Mouse (Mus musculus): Measurements from ENCODE around the gene Slc35e1.

Slc35e1 gene

GRCm38 (mm10) chr8:72491680-72492621 is at the start of gene Slc35e1:
Slc35e1 (minus strand) TSS chr8:72492614.
- DNase-seq (ENCODE audit: low spot score in 2 of 2) = peak; percentile 61 to 63

GRCm38 (mm10) chr8:72539234-72539633 is 46.8 kb upstream of the Slc35e1 start:
- DNase-seq (ENCODE audit: low spot score in 2 of 2) = no peak

GRCm38 (mm10) chr8:72534888-72535287 is 42.5 kb upstream of the Slc35e1 start:
- no peak for DNase-seq (ENCODE audit: low spot score in 2 of 2)

- no peak for DNase-seq (ENCODE audit: low spot score in 2 of 2)
These were observed 39.7 kb upstream of the Slc35e1 start for GRCm38 (mm10) chr8:72532103-72532502.

- no peak for DNase-seq (ENCODE audit: low spot score in 2 of 2)
These were observed 29.5 kb upstream of the Slc35e1 start for GRCm38 (mm10) chr8:72521888-72522287.

GRCm38 (mm10) chr8:72517421-72517988 is 25.1 kb upstream of the Slc35e1 start:
- no peak for DNase-seq (ENCODE audit: low spot score in 2 of 2)

- no peak for DNase-seq (ENCODE audit: low spot score in 2 of 2)
These were observed 20.7 kb upstream of the Slc35e1 start for GRCm38 (mm10) chr8:72513158-72513557.

GRCm38 (mm10) chr8:72512648-72513047 is 20.2 kb upstream of the Slc35e1 start:
- no peak for DNase-seq (ENCODE audit: low spot score in 2 of 2)

- no peak for DNase-seq (ENCODE audit: low spot score in 2 of 2)
These were observed 15.1 kb upstream of the Slc35e1 start for GRCm38 (mm10) chr8:72507505-72507904.

GRCm38 (mm10) chr8:72504637-72505314 is 12.4 kb upstream of the Slc35e1 start:
- no peak for DNase-seq (ENCODE audit: low spot score in 2 of 2)

GRCm38 (mm10) chr8:72504137-72504536 is 11.7 kb upstream of the Slc35e1 start:
- DNase-seq (ENCODE audit: low spot score in 2 of 2) = peak; percentile 59 to 82

GRCm38 (mm10) chr8:72500521-72500931 is 8.1 kb upstream of the Slc35e1 start:
- no peak for DNase-seq (ENCODE audit: low spot score in 2 of 2)

GRCm38 (mm10) chr8:72499521-72500284 is 7.3 kb upstream of the Slc35e1 start:
- DNase-seq (ENCODE audit: low spot score in 2 of 2) = no peak

GRCm38 (mm10) chr8:72498527-72498926 is 6.1 kb upstream of the Slc35e1 start:
- DNase-seq (ENCODE audit: low spot score in 2 of 2) = no peak

GRCm38 (mm10) chr8:72497911-72498310 is 5.5 kb upstream of the Slc35e1 start:
- no peak for DNase-seq (ENCODE audit: low spot score in 2 of 2)

- no peak for DNase-seq (ENCODE audit: low spot score in 2 of 2)
These were observed 3.8 kb upstream of the Slc35e1 start for GRCm38 (mm10) chr8:72496217-72496616.

GRCm38 (mm10) chr8:72495411-72496111 is 3.1 kb upstream of the Slc35e1 start:
- DNase-seq (ENCODE audit: low spot score in 2 of 2) = no peak

GRCm38 (mm10) chr8:72493381-72493780 is 967 bp upstream of the Slc35e1 start:
- DNase-seq (ENCODE audit: low spot score in 2 of 2) = no peak

- DNase-seq (ENCODE audit: low spot score in 2 of 2) = peak; percentile 99 to 100
These were observed 238 bp upstream of the Slc35e1 start for GRCm38 (mm10) chr8:72492622-72493081.

GRCm38 (mm10) chr8:72491017-72491416 is 1.4 kb downstream of the Slc35e1 start:
- no peak for DNase-seq (ENCODE audit: low spot score in 2 of 2)

GRCm38 (mm10) chr8:72487014-72487413 is 5.4 kb downstream of the Slc35e1 start:
- DNase-seq (ENCODE audit: low spot score in 2 of 2) = no peak
